Mouse (Mus musculus) B cell, adult 67 days (primary cell): ENCODE results near the gene Rap1gds1. TPM values are rescaled to one million over a fixed set of nuclear protein-coding genes. Genes with fewer than 3 reads are reported as not detected.

Experiments
- total RNA-seq, 2 experiments: library from RNA; stranded (reverse); gene quantifications; 4 replicates each; pipeline ENCODE4 v1.2.4; 2023

Gene Rap1gds1
- total RNA-seq, result 10 to 100 TPM; 77.0 to 81.7 TPM

GRCm38 (mm10) chr3:139074484-139075211 lies at the start of gene Rap1gds1:
Gene Rap1gds1 (minus strand): TSS chr3:139075201.

Other genes starting within 250 kb of the Rap1gds1 start
- gene Stpg2, start 130.5 kb upstream of the Rap1gds1 start, total RNA-seq, result under 1 TPM; 0.26 to 0.27 TPM